Mouse (Mus musculus) stomach, postnatal 0 days (tissue): ENCODE measurements at regions not wholly inside any gene's neighbourhood (a gene's known extent, or its start where the extent isn't known, plus 50 kb on each side); places are given as distances from the start of the nearest gene placed in this dataset.

ENCODE experiments used
- CTCF ChIP-seq: IDR thresholded peaks from 2 replicates; pipeline ENCODE4 v1.5.1; 2016; ENCODE audit warnings: antibody characterized with exemption, low read depth, mild to moderate bottlenecking, moderate library complexity
- EP300 ChIP-seq: optimal IDR thresholded peaks from 2 replicates; pipeline ENCODE3; 2016; ENCODE audit warnings: antibody characterized with exemption

- TF ChIP-seq CTCF (no peak), EP300 (no peak)
Observed at GRCm38 (mm10) chr12:114609171-114609570, 1065.5 kb downstream of the Adam6a start.
